Mouse (Mus musculus) midbrain, embryonic 10.5 days (tissue): ENCODE data around the gene Chmp5. TPM values are rescaled to one million over a fixed set of nuclear protein-coding genes. Genes with fewer than 3 reads are reported as not detected.

Source experiments
- DNase-seq: peaks from one replicate; pipeline ENCODE4 v3.0.0-alpha.2; 2017; ENCODE audit warnings: low spot score
- H3K27ac ChIP-seq: fragments of 300-500 bp; sonication (generic); replicated peaks from 2 replicates; pipeline ENCODE4 v1.5.1; 2016; ENCODE audit warnings: mild to moderate bottlenecking
- H3K27me3 ChIP-seq: fragments of 300-500 bp; sonication (generic); 2 replicates; pipeline ENCODE4 v1.6.1; 2016; ENCODE audit warnings: low read depth, mild to moderate bottlenecking; ENCODE audit not compliant: poor library complexity, severe bottlenecking
- H3K36me3 ChIP-seq: fragments of 300-500 bp; sonication (generic); 2 replicates; pipeline ENCODE4 v1.6.1; 2016; ENCODE audit warnings: mild to moderate bottlenecking, moderate library complexity
- H3K4me1 ChIP-seq: fragments of 300-500 bp; sonication (generic); 2 replicates; pipeline ENCODE4 v1.6.1; 2016
- H3K4me3 ChIP-seq: fragments of 300-500 bp; sonication (generic); 2 replicates; pipeline ENCODE4 v1.5.1; 2016; ENCODE audit warnings: mild to moderate bottlenecking, moderate library complexity
- H3K9me3 ChIP-seq: fragments of 300-500 bp; sonication (generic); replicated peaks from 2 replicates; pipeline ENCODE4 v1.6.1; 2016; ENCODE audit warnings: mild to moderate bottlenecking
- WGBS: fragments of 180-500 bp; shearing (Covaris S2); methylation state at CpG from one replicate; pipeline ENCODE4 v1.1.7; 2016; 5-methylcytosine and 5-hydroxymethylcytosine counted together
- microRNA-seq: library from miRNA; unstranded; fragments of <30 nt; microRNA quantifications from one replicate; pipeline ENCODE4, GENCODE M21; 2017
- polyA plus RNA-seq: library from polyadenylated mRNA; unstranded; fragments of >200 nt; fragmentation: Nextera tagmentation; extraction: Ambion mirVana; gene quantifications from 2 replicates; pipeline ENCODE4 v1.2.1, GENCODE M21; 2016

Gene Chmp5
- polyA plus RNA-seq, 1 experiment from 2014 or later = 99.4 TPM

DNA sequence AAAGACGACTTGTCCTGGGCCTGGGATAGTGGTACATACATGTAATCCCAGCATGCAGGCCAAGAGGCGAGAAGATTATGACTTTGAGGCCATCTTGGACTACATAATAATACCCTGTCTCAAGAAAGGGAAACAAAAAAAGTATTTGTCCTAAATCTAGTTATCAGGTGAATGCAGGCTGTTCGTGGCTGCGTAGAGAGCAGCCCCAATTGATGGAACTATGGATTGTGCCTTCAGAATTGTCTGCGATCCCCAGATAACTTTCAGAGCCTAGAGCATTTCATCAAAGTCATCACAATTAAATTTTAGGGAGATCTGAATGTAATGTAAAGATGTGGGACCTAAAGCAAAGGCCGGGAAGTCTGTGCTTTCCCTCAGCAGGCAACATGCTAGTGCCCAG is 48.1 kb downstream of the Chmp5 start:
- Histone ChIP-seq H3K27me3 (no peaks in the 10 kb centered on the region), H3K4me3 (no peak overlapping the region), H3K27ac (no peak overlapping the region), H3K36me3 (peaks cover 100% of the 10 kb centered on the region), H3K9me3 (no peaks in the 10 kb centered on the region), H3K4me1 (no peaks in the 10 kb centered on the region)
- DNase-seq = no peak
- 94% methylated on average over 6 of the region's 6 CpGs for WGBS

DNA sequence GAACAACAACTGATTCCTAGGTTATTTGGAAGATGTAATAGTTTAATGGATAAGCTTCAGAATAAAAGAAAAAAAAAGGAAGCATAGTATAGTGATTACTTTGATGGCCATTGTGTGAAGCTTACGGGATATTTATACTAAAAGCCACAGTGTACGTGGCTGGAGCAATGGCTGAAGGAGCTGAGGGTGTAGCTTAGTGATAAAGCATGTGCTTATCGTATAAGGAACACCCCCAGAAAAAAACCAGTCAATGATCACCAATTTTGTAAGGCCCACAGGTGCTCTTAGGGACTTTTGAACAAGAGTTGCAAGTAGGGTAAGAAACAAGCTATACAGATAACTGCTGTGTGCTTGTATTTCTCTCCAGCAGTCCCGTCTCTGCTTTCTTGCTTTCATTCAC is 49.7 kb downstream of the Chmp5 start:
- Histone ChIP-seq H3K4me3 (no peak overlapping the region), H3K9me3 (no peaks in the 10 kb centered on the region), H3K27me3 (no peaks in the 10 kb centered on the region), H3K27ac (no peak overlapping the region), H3K4me1 (no peaks in the 10 kb centered on the region), H3K36me3 (peaks cover 100% of the 10 kb centered on the region)
- DNase-seq = no peak
- WGBS = 91% methylated on average over 4 of the region's 4 CpGs

DNA sequence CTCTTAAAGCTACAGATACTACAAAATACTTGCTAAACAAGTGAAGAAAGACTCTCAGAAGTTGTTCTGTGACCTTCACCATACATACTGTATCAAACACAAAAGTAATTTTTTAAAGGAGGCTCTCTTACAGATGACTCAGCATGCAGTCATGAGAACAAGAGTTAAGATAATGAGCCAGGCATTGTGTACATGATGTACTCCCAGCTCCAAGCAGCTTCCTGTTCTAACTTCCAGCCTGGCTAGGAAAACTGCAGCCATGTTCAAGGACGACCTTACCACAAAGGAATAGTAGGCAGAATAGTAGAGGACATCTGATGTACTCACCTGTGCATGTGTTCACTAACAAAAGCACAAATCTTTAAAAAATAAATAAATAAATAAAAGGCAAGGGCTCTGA is 52.1 kb downstream of the Chmp5 start:
- Histone ChIP-seq H3K9me3 (no peaks in the 10 kb centered on the region), H3K4me3 (no peak overlapping the region), H3K36me3 (peaks cover 100% of the 10 kb centered on the region), H3K27me3 (no peaks in the 10 kb centered on the region), H3K4me1 (no peaks in the 10 kb centered on the region), H3K27ac (no peak overlapping the region)
- 87% methylated on average over 1 of the region's 1 CpGs for WGBS
- DNase-seq = no peak

DNA sequence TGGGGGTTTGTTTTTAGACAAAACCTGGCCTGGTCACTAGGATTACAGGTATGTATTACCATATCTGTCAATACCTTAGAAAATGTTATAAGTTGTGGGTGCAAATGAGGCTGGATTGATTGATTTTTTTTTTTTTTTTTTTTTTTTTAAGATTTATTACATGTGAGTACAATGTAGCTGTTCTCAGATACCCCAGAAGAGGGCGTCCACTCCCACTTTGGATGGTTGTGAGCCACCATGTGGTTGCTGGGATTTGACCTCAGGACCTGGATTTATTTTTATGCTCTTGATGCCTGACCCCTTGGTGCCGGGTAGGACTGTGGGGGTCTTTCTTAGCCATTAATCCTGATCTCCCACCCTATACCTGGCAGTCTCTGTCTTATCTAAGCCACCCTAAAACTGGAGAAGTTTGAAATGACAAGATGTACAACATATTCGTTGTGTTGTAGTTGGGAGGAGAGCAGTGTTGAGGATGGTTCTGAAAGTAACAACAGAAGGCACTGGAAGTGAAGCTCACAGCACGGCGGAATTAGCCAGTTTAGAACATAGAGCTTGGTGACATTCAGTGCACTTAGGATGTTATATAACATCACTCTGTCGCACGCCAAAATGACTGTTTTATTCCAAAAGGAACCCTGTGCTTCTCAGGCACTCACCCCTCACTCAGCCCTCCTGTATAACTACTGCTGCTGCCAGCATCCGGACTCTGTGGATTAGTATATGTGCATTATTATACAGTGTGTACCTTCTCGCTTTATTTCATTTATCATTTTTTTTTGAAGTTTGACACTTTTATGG is 52.8 kb downstream of the Chmp5 start:
- DNase-seq = no peak
- Histone ChIP-seq H3K27ac (no peak overlapping the region), H3K4me3 (no peak overlapping the region), H3K27me3 (no peaks in the 10 kb centered on the region), H3K36me3 (peaks cover 100% of the 10 kb centered on the region), H3K9me3 (no peaks in the 10 kb centered on the region), H3K4me1 (no peaks in the 10 kb centered on the region)
- WGBS = 90% methylated on average over 9 of the region's 9 CpGs

DNA sequence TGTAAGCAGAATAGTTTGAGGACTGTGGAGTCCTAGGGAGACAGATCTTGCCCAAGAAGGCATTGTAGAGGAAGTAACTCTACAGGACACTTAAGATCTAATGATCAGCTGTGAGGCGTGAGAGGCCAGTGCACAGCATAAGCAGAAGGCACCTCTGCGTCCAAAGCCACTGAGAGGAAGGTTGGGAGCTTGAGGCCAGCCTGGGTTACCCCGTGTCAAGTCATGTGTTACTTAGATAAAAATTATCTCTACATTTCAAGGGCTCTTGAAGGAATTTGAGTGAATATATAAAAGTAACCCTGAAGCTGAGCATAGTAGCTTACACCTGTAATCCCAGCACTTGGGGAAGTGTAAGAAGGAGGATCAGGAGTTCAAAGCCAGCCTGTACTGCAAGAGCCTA is 65.1 kb downstream of the Chmp5 start:
- no peaks in the 10 kb centered on the region for H3K4me1 ChIP-seq
- H3K9me3 ChIP-seq = no peaks in the 10 kb centered on the region; the same call in 1 of the 2 replicates
- peaks cover 97% of the 10 kb centered on the region for H3K36me3 ChIP-seq
- 95% methylated on average over 3 of the region's 3 CpGs for WGBS
- no peak for DNase-seq
- no peaks in the 10 kb centered on the region for H3K27me3 ChIP-seq
- no peak overlapping the region for H3K4me3 ChIP-seq
- H3K27ac ChIP-seq = no peak overlapping the region

Small RNAs within 50 kb of the gene (microRNA-seq; reads per million reads assigned to microRNA genes)
- 4.8 reads per million, percentile 11 among the genes with 10 or more reads in this experiment for gene Mir3094

Other genes starting within 250 kb of the Chmp5 start
- 37.8 and 49.9 TPM in 2 replicates for gene Aptx, start 245.2 kb upstream of the Chmp5 start, polyA plus RNA-seq
- gene Dnaja1, start 226.3 kb upstream of the Chmp5 start, polyA plus RNA-seq = 617 and 620 TPM in 2 replicates
- gene Smu1, start 190.5 kb upstream of the Chmp5 start, polyA plus RNA-seq = 197 and 199 TPM in 2 replicates
- gene B4galt1, start 94.4 kb upstream of the Chmp5 start, polyA plus RNA-seq = 18.3 and 18.4 TPM in 2 replicates
- not detected in 2 replicates for gene Spink4, start 28.4 kb upstream of the Chmp5 start, polyA plus RNA-seq
- gene Bag1, start 113 bp upstream of the Chmp5 start, polyA plus RNA-seq = 189 and 193 TPM in 2 replicates
- gene Nfx1, start 22.5 kb downstream of the Chmp5 start, polyA plus RNA-seq = 94.8 and 98.4 TPM in 2 replicates
- 0.10 TPM in 1 of 2 replicates, not detected in the other for gene Aqp7, start 99.7 kb downstream of the Chmp5 start, polyA plus RNA-seq
- gene Aqp3, start 149.8 kb downstream of the Chmp5 start, polyA plus RNA-seq = 2.5 and 5.0 TPM in 2 replicates
- 28.8 and 31.6 TPM in 2 replicates for gene Nol6, start 176.0 kb downstream of the Chmp5 start, polyA plus RNA-seq
- 81.8 and 92.9 TPM in 2 replicates for gene Ube2r2, start 187.3 kb downstream of the Chmp5 start, polyA plus RNA-seq